Mouse (Mus musculus) ES-E14 (cell line): Measurements from ENCODE around the gene Rxfp1. TPM values are rescaled to one million over a fixed set of nuclear protein-coding genes. Genes with fewer than 3 reads are reported as not detected.

Experiments used
- DNase-seq: peaks from one replicate; pipeline ENCODE4 v3.0.0-alpha.2; 2013; ENCODE audit warnings: low read depth, low spot score
- H3K27ac ChIP-seq: 2 replicates; pipeline ENCODE4 v1.5.1; 2012; ENCODE audit warnings: low read depth, mild to moderate bottlenecking, low read length, moderate library complexity, mixed read lengths; ENCODE audit not compliant: poor library complexity, insufficient read depth, severe bottlenecking
- H3K36me3 ChIP-seq: 2 replicates; pipeline ENCODE4 v1.6.1; 2012; ENCODE audit warnings: mild to moderate bottlenecking, low read length, moderate library complexity, mixed read lengths; ENCODE audit not compliant: control insufficient read depth, poor library complexity, insufficient read depth, severe bottlenecking
- H3K4me1 ChIP-seq, 2 experiments: fragments of 150-350 bp in 1 of 2; sonication (generic) in 1 of 2; 2 replicates each; pipeline ENCODE4 v1.6.1; 2012; ENCODE audit warnings: low read length in 2 of 2, mild to moderate bottlenecking in 1 of 2, mixed read lengths in 1 of 2; ENCODE audit not compliant: control insufficient read depth in 2 of 2, insufficient read depth in 2 of 2, poor library complexity in 1 of 2
- H3K4me3 ChIP-seq, 2 experiments: fragments of 150-350 bp in 1 of 2; sonication (generic) in 1 of 2; 2 replicates each; pipeline ENCODE4 v1.5.1; 2012; ENCODE audit warnings: low read length in 2 of 2, low read depth in 1 of 2, mild to moderate bottlenecking in 1 of 2, mixed read lengths in 1 of 2; ENCODE audit not compliant: insufficient read depth in 1 of 2, poor library complexity in 1 of 2, severe bottlenecking in 1 of 2
- H3K9ac ChIP-seq: 2 replicates; pipeline ENCODE4 v1.6.1; 2012; ENCODE audit warnings: low read depth, mild to moderate bottlenecking, low read length, mixed read lengths; ENCODE audit not compliant: poor library complexity, insufficient read depth, severe bottlenecking
- H3K9me3 ChIP-seq: fragments of 150-350 bp; sonication (generic); 2 replicates; pipeline ENCODE4 v1.6.1; 2012; ENCODE audit warnings: low read depth, mild to moderate bottlenecking, low read length; ENCODE audit not compliant: control insufficient read depth, insufficient read depth
- CHD2 ChIP-seq: IDR thresholded peaks from 2 replicates; pipeline ENCODE4 v1.6.1; 2014; ENCODE audit warnings: mild to moderate bottlenecking, low read depth, low read length, inconsistent platforms
- HCFC1 ChIP-seq: IDR thresholded peaks from 2 replicates; pipeline ENCODE4 v1.6.1; 2012; ENCODE audit warnings: low read length, inconsistent platforms, borderline replicate concordance; ENCODE audit not compliant: insufficient read depth
- MAFK ChIP-seq: IDR thresholded peaks from 2 replicates; pipeline ENCODE4 v1.6.1; 2014; ENCODE audit warnings: mild to moderate bottlenecking, low read depth, low read length, inconsistent platforms; ENCODE audit not compliant: insufficient read depth
- ZC3H11A ChIP-seq: IDR thresholded peaks from 2 replicates; pipeline ENCODE4 v1.6.1; 2012; ENCODE audit warnings: low read depth, mild to moderate bottlenecking, inconsistent platforms, low read length, borderline replicate concordance
- ZNF384 ChIP-seq: IDR thresholded peaks from 2 replicates; pipeline ENCODE4 v1.6.1; 2012; ENCODE audit warnings: low read depth, low read length, inconsistent platforms
- in situ Hi-C, 2 experiments: fragments of 600-800 bp; cut with MboI; formaldehyde crosslinking; loops; one replicate each; pipeline ENCODE4 v1.15.1; 2025; ENCODE audit warnings: low sequenced_read_pairs in 2 of 2, inconsistent platforms in 1 of 2; ENCODE audit not compliant: unreplicated experiment in 2 of 2
- total RNA-seq: library from RNA; depleted of rRNA; stranded (reverse); fragments of 300-350 nt; gene quantifications from 2 replicates; pipeline ENCODE4 v1.2.3, GENCODE M21; 2012

The Rxfp1 gene
- total RNA-seq, 1 experiment, result 0.04 TPM

GRCm38 (mm10) chr3:79629416-79629730, 108.3 kb downstream of the Rxfp1 start, which contains the start of gene Etfdh:
TSS of gene Etfdh (minus strand) at chr3:79629500.
- in situ Hi-C loops, result no loop called here
- DNase-seq, result peak; percentile 28
- no peak for TF ChIP-seq MAFK
- TF ChIP-seq ZNF384, result no peak
- TF ChIP-seq ZC3H11A, result no peak
- no peak for TF ChIP-seq CHD2
- no peak for TF ChIP-seq HCFC1
- H3K9ac ChIP-seq, result peak within 1 kb of the TSS; percentile 92
- H3K9me3 ChIP-seq, result no peaks in the 10 kb centered on the region
- peak within 1 kb of the TSS; percentile 28; the same call in 1 of the 2 replicates for H3K27ac ChIP-seq
- peak within 1 kb of the TSS; percentile 86 to 97 for H3K4me3 ChIP-seq
- peaks cover 2 to 4% of the 10 kb centered on the region in 2 experiments; a peak in 2 of 4 replicates for H3K4me1 ChIP-seq
- H3K36me3 ChIP-seq, result no peaks in the 10 kb centered on the region

- Histone ChIP-seq H3K27ac (peak within 1 kb of the TSS; percentile 28; the same call in 1 of the 2 replicates), H3K9me3 (no peaks in the 10 kb centered on the region), H3K9ac (peak within 1 kb of the TSS; percentile 92), H3K36me3 (no peaks in the 10 kb centered on the region), H3K4me3 (peak within 1 kb of the TSS; percentile 86 to 97), H3K4me1 (peaks cover 2 to 4% of the 10 kb centered on the region in 2 experiments; a peak in 2 of 4 replicates)
- peak; percentile 96 for DNase-seq
- in situ Hi-C loops, result no loop called here
- TF ChIP-seq HCFC1, result peak; percentile 97
- no peak for TF ChIP-seq ZC3H11A
- peak; percentile 39 for TF ChIP-seq CHD2
Observed at GRCm38 (mm10) chr3:79628561-79629415, 108.9 kb downstream of the Rxfp1 start, which contains the start of gene 4930579G24Rik. TSS of gene 4930579G24Rik (plus strand) at chr3:79629079.

- peaks cover 2 to 4% of the 10 kb centered on the region in 2 experiments; a peak in 2 of 4 replicates for H3K4me1 ChIP-seq
- H3K9me3 ChIP-seq, result no peaks in the 10 kb centered on the region
- DNase-seq, result no peak
- H3K36me3 ChIP-seq, result no peaks in the 10 kb centered on the region
- H3K27ac ChIP-seq, result peak overlapping the region; percentile 28; the same call in 1 of the 2 replicates
- H3K4me3 ChIP-seq, result peak overlapping the region; percentile 85 to 97
- in situ Hi-C loops, result no loop called here
- H3K9ac ChIP-seq, result peak overlapping the region; percentile 77
- TF ChIP-seq HCFC1 (no peak), ZNF384 (no peak), CHD2 (no peak), ZC3H11A (no peak), MAFK (no peak)
Observed at GRCm38 (mm10) chr3:79628182-79628560, 109.5 kb downstream of the Rxfp1 start.

GRCm38 (mm10) chr3:79627484-79628181, 110.0 kb downstream of the Rxfp1 start:
- Histone ChIP-seq H3K4me3 (peak overlapping the region; percentile 85 to 97), H3K36me3 (no peaks in the 10 kb centered on the region), H3K4me1 (peaks cover 2 to 4% of the 10 kb centered on the region in 2 experiments; a peak in 2 of 4 replicates), H3K9ac (no peak overlapping the region; the same call in 1 of the 2 replicates), H3K27ac (no peak overlapping the region), H3K9me3 (no peaks in the 10 kb centered on the region)
- in situ Hi-C loops, result no loop called here
- TF ChIP-seq HCFC1, result no peak
- no peak for TF ChIP-seq CHD2
- no peak for TF ChIP-seq ZNF384
- TF ChIP-seq MAFK, result no peak
- no peak for TF ChIP-seq ZC3H11A
- no peak for DNase-seq
